Mouse (Mus musculus) layer of hippocampus, adult 8-10 months (tissue): ENCODE data around the gene Wdr78. TPM values are rescaled to one million over a fixed set of nuclear protein-coding genes. Genes with fewer than 3 reads are reported as not detected.
A peak's percentile ranks its signal among the peaks of the same experiment; 100 is the strongest.

ENCODE experiments used
- DNase-seq, 2 experiments: peaks; one replicate each; pipeline ENCODE4 v3.0.0; 2022; ENCODE audit warnings: low spot score in 2 of 2
- total RNA-seq, 4 experiments: library from RNA; stranded (reverse); gene quantifications; 2 replicates each; pipeline ENCODE4 v1.2.4; 2022

The Wdr78 gene
- total RNA-seq, result 10 to 100 TPM; 10.5 to 22.2 (median 13.9) TPM

GRCm38 (mm10) chr4:103114184-103115111 lies at the start of gene Wdr78, which contains the start of gene Mier1:
TSS of gene Wdr78 (minus strand) at chr4:103114555.
TSS of gene Mier1 (plus strand) at chr4:103114390.
- DNase-seq, result peak; percentile 92 to 94

GRCm38 (mm10) chr4:103158781-103159180 lies 44.4 kb upstream of the Wdr78 start:
- no peak for DNase-seq

- DNase-seq, result no peak
These were observed 37.6 kb upstream of the Wdr78 start for GRCm38 (mm10) chr4:103151946-103152345.

- peak; percentile 34 to 83 for DNase-seq
These were observed 32.0 kb upstream of the Wdr78 start for GRCm38 (mm10) chr4:103146339-103146738.

GRCm38 (mm10) chr4:103136946-103137345 lies 22.6 kb upstream of the Wdr78 start:
- no peak for DNase-seq

GRCm38 (mm10) chr4:103126533-103126932 lies 12.2 kb upstream of the Wdr78 start:
- no peak for DNase-seq

- DNase-seq, result no peak
These were observed 9.3 kb upstream of the Wdr78 start for GRCm38 (mm10) chr4:103123606-103124005.

- no peak for DNase-seq
These were observed 8.7 kb upstream of the Wdr78 start for GRCm38 (mm10) chr4:103123086-103123485.

GRCm38 (mm10) chr4:103120874-103121389 lies 6.6 kb upstream of the Wdr78 start:
- DNase-seq, result no peak

- DNase-seq, result no peak
These were observed 6.0 kb upstream of the Wdr78 start for GRCm38 (mm10) chr4:103120395-103120794.

GRCm38 (mm10) chr4:103120028-103120384 lies 5.7 kb upstream of the Wdr78 start:
- DNase-seq, result no peak

GRCm38 (mm10) chr4:103119229-103120027 lies 5.1 kb upstream of the Wdr78 start:
- peak; percentile 29 to 57 for DNase-seq

- peak in 1 of 2 experiments; percentile 17 for DNase-seq
These were observed 4.5 kb upstream of the Wdr78 start for GRCm38 (mm10) chr4:103118888-103119228.

- DNase-seq, result no peak
These were observed 953 bp downstream of the Wdr78 start for GRCm38 (mm10) chr4:103113402-103113801.

GRCm38 (mm10) chr4:103112651-103113050 lies 1.7 kb downstream of the Wdr78 start:
- no peak for DNase-seq

GRCm38 (mm10) chr4:103098532-103098931 lies 15.8 kb downstream of the Wdr78 start:
- DNase-seq, result no peak

- DNase-seq, result no peak
These were observed 18.4 kb downstream of the Wdr78 start for GRCm38 (mm10) chr4:103095921-103096320.

GRCm38 (mm10) chr4:103085237-103085636 lies 29.1 kb downstream of the Wdr78 start:
- no peak for DNase-seq

GRCm38 (mm10) chr4:103070631-103071030 lies 43.7 kb downstream of the Wdr78 start:
- DNase-seq, result no peak

- DNase-seq, result no peak
These were observed 46.3 kb downstream of the Wdr78 start for GRCm38 (mm10) chr4:103067906-103068655.

- DNase-seq, result no peak
These were observed 49.4 kb downstream of the Wdr78 start for GRCm38 (mm10) chr4:103064976-103065375.
